Mouse (Mus musculus): Measurements from ENCODE around the gene Cd160.

The Cd160 gene

GRCm38 (mm10) chr3:96828984-96829383 is at the start of gene Cd160, which contains the start of gene Pdzk1:
TSS of gene Cd160 (minus strand) at chr3:96829351.
TSS of gene Pdzk1 (plus strand) at chr3:96829284.
- DNase-seq, result no peak

- no peak for DNase-seq
Measured at GRCm38 (mm10) chr3:96874808-96875571, 45.8 kb upstream of the Cd160 start.

- no peak for DNase-seq
Measured at GRCm38 (mm10) chr3:96872501-96872900, 43.4 kb upstream of the Cd160 start.

GRCm38 (mm10) chr3:96871070-96871469 is 41.9 kb upstream of the Cd160 start:
- no peak for DNase-seq

DNA sequence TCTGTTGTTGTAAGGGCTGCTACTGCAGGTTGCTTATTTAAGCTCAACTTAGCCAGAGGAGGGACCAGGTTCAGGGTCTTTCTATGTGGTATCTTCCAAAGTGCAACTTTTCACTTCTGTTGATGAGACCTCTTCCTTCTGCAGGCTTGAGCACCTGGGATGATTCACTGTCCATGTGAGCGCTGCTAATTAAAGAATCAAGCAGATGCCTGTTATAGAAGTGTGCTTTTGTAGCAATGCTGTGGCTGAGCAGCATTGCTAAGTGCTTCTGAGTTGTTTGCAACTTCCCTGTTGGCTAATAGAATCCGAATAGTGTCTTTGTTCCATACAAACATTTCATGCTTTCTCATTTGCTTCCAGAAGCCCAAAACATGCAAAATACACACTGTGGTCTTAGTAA is 41.1 kb upstream of the Cd160 start:
- DNase-seq, result no peak

GRCm38 (mm10) chr3:96869091-96869490 is 39.9 kb upstream of the Cd160 start:
- DNase-seq, result no peak

DNA sequence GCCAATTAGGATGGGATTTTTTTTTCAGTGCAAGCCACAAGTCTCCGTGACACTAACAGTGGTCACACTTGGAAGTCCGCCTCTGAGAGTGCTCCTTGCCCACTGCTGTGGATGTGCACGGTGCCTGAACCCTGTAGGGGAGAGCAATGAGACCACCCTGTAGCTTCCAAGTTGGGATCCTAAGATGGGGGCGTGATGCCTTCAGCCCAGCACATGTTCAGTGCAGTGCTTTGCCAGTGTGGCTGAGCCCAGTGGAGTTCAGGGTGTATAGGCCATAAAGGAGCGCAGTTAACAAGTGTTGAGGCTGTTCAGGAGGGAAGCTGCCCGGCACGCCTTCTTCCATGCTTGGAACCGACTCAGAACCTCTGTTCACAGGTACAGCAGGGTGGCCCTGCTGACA is 39.4 kb upstream of the Cd160 start:
- DNase-seq, result no peak

DNA sequence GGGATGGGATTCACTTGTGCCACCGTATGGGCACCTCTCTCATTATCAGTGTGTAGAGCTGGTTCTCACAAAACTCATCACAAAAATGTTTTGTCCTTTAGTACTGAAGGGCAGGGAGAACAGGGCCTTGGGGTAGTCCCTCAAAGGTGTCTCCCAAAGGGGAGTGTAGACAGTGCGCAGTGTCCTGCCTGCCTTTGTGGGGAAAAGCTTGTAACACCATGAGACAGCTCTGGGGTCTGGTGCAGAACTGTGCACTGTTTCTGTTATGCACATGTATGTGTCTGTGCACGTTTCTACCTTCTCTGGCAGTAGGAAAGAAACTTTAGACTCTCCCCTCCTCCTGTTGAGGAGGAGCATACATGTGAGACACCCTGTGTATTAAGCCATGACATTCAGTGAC is 38.7 kb upstream of the Cd160 start:
- DNase-seq, result no peak

GRCm38 (mm10) chr3:96860498-96860897 is 31.3 kb upstream of the Cd160 start:
- DNase-seq, result no peak

DNA sequence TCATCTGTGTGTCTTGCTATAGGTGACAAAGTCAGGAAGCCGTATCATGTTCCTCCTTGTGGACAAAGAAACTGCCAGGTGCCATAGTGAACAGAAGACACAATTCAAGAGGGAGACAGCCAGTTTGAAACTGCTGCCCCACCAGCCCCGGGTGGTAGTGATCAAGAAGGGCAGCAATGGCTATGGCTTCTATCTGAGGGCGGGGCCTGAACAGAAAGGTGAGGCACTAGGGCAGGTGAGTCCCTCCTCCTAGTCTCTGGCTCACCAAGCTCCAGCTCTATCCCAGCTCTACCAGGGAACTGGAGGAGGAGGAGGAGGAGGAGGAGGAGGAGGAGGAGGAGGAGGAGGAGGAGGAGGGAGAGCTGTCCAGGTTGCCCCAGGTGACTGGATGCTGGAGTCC is 26.7 kb upstream of the Cd160 start:
- DNase-seq, result no peak

DNA sequence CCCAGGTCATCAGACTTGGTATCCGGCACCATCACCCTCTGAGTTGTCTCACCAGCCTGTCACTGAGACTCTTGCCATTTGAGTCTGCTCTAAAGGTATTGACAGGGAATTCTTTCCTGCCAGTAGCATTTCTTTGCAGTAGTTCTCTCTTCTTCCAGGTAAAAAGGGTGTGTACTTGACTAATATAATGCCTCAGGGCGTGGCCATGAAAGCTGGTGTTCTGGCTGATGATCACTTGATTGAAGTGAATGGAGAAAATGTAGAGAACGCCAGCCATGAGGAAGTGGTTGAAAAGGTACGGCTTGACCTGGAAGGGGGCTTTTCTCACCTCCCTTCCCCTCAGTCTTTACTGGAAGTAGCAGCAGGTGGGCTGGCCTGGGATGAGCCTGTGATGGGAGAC is 25.2 kb upstream of the Cd160 start:
- DNase-seq, result no peak

DNA sequence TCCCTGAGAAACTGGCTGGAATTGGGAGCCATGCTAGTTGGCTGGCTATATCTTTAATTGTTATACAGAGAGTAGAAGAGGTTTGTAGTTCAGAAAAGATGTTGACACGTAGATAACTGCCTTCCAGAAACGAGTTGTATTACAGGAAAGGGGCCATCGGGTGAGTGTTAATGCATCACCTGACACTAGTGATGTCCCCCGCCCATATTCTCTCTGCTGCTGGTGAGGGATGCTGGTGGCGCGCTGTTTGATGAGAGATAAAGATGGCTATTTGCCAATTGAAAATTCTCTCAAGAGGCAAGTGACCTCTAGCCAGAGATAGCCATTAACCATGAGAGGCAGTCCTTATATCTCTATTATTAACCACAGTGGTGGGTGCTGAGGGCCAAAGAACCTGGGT is 23.4 kb upstream of the Cd160 start:
- DNase-seq, result no peak

DNA sequence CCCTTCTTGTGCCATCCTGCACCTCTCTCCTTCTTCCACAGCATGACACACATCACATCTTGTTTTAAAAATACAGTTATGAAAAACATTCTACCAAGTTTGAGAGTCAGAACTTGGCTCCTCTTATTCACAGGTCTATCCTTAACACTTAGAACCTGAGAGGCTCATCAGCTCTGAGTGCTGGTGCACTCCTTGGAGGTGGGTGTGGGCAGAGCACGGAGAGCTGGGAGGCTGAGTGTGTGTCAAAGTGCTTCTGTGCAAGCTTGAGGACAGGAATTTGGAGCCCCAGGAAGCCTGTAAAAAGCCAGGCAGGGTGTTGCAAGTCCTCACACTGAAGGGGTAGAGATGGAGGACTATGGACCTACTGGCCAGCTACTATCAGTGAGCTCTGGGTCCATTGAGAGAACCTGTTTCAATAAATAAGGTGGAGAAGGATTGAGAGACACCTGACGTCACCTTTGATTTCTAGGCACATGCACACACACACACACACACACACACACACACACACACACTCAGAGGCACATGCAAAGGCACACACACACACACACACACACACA is 20.1 kb upstream of the Cd160 start:
- no peak for DNase-seq

- DNase-seq, result no peak
Measured at GRCm38 (mm10) chr3:96848470-96848869, 19.3 kb upstream of the Cd160 start.

GRCm38 (mm10) chr3:96847661-96848060 is 18.5 kb upstream of the Cd160 start:
- DNase-seq, result no peak

GRCm38 (mm10) chr3:96846985-96847384 is 17.8 kb upstream of the Cd160 start:
- no peak for DNase-seq

DNA sequence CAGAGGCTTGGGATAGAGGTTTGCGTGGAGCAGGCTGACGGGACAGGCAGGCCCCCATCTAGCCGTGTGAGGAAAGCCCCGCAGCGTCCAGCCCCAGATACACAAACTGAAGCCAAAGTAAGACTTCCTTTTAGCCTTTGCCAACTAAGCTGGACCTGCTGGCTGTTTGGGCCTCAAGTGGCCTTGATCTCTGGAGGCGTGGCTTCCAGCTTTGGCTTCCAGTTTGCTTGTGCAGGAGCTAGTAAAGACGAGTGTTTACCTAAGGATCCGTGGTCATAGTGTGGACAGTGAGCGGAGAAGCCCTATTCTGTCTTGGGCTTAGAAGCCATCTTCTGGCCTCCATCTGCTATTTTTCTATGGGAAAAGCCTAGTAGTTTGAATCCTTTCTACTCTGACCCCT is 16.7 kb upstream of the Cd160 start:
- DNase-seq, result peak; percentile 6

- DNase-seq, result no peak
Measured at GRCm38 (mm10) chr3:96845191-96845590, 16.0 kb upstream of the Cd160 start.

- DNase-seq, result no peak
Measured at GRCm38 (mm10) chr3:96838996-96839645, 10.0 kb upstream of the Cd160 start.

DNA sequence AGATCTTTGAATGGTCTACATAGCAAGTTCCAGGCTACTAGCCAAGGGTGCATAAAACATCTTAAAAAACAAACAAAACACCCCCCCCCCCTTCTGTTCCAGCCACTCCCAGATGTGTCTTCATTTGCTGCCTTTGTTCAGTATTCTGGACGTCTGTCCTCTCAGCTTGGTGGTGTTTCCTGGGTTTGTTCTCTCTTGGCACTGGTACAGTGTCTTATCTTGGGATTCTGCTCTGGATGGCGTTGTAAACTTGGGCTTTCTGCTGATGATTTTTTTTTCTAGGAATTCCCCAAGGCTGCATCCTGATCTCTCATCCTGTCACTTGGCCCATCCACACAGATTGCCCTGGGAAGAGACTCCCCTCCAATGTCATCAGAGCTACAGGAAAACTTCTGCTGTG is 7.3 kb upstream of the Cd160 start:
- DNase-seq, result peak; percentile 24

GRCm38 (mm10) chr3:96834587-96835348 is 5.6 kb upstream of the Cd160 start:
- DNase-seq, result no peak

- DNase-seq, result no peak
Measured at GRCm38 (mm10) chr3:96832930-96833329, 3.8 kb upstream of the Cd160 start.

- DNase-seq, result no peak
Measured at GRCm38 (mm10) chr3:96829856-96830255, 705 bp upstream of the Cd160 start.
